Mouse (Mus musculus) midbrain, embryonic 12.5 days (tissue): ENCODE data around the gene Gm9774. TPM values are rescaled to one million over a fixed set of nuclear protein-coding genes. Genes with fewer than 3 reads are reported as not detected.

ENCODE experiments used
- ATAC-seq: fragments of 200-750 bp; cut with Nextera tagmentation; 2 replicates; pipeline ENCODE4 v1.8.0; 2017; ENCODE audit warnings: low read depth, moderate TSS enrichment, moderate library complexity; ENCODE audit not compliant: low FRiP score
- H3K27ac ChIP-seq: fragments of 300-500 bp; sonication (generic); replicated peaks from 2 replicates; pipeline ENCODE4 v1.5.1; 2016; ENCODE audit warnings: mild to moderate bottlenecking
- H3K27me3 ChIP-seq: fragments of 300-500 bp; sonication (generic); 2 replicates; pipeline ENCODE4 v1.6.1; 2016; ENCODE audit warnings: mild to moderate bottlenecking
- H3K36me3 ChIP-seq: fragments of 300-500 bp; sonication (generic); 2 replicates; pipeline ENCODE4 v1.6.1; 2016
- H3K4me1 ChIP-seq: fragments of 300-500 bp; sonication (generic); 2 replicates; pipeline ENCODE4 v1.6.1; 2016
- H3K4me2 ChIP-seq: fragments of 300-500 bp; sonication (generic); replicated peaks from 2 replicates; pipeline ENCODE4 v1.6.1; 2016; ENCODE audit warnings: mild to moderate bottlenecking, moderate library complexity
- H3K4me3 ChIP-seq: fragments of 300-500 bp; sonication (generic); 2 replicates; pipeline ENCODE4 v1.5.1; 2016; ENCODE audit warnings: mild to moderate bottlenecking
- H3K9ac ChIP-seq: fragments of 300-500 bp; sonication (generic); replicated peaks from 2 replicates; pipeline ENCODE4 v1.6.1; 2016; ENCODE audit warnings: mild to moderate bottlenecking, moderate library complexity
- H3K9me3 ChIP-seq: fragments of 300-500 bp; sonication (generic); 2 replicates; pipeline ENCODE4 v1.6.1; 2016; ENCODE audit warnings: mild to moderate bottlenecking
- WGBS: fragments of 180-500 bp; shearing (Covaris S2); methylation state at CpG from one replicate; pipeline ENCODE4 v1.1.7; 2016; 5-methylcytosine and 5-hydroxymethylcytosine counted together
- polyA plus RNA-seq: library from polyadenylated mRNA; unstranded; fragments of >200 nt; fragmentation: Nextera tagmentation; extraction: Ambion mirVana; gene quantifications from 2 replicates; pipeline ENCODE4 v1.2.1, GENCODE M21; 2016

Gene Gm9774
- 6.6 and 9.2 TPM in 2 replicates for polyA plus RNA-seq

- Histone ChIP-seq H3K4me2 (no peak within 1 kb of the TSS), H3K27ac (no peak within 1 kb of the TSS), H3K27me3 (no peaks in the 10 kb centered on the region), H3K9ac (no peak within 1 kb of the TSS), H3K36me3 (no peaks in the 10 kb centered on the region), H3K9me3 (no peaks in the 10 kb centered on the region), H3K4me1 (no peaks in the 10 kb centered on the region), H3K4me3 (no peak within 1 kb of the TSS)
- WGBS: 94% methylated on average over 6 of the region's 6 CpGs
- ATAC-seq: no peak
These were observed at the start of gene Gm9774 for GRCm38 (mm10) chr3:92429323-92429722. Gene Gm9774, minus strand, starts transcription at chr3:92429423.

GRCm38 (mm10) chr3:92470111-92470510 lies 40.9 kb upstream of the Gm9774 start:
- no peak overlapping the region for H3K4me2 ChIP-seq
- no peak for ATAC-seq
- no peak overlapping the region for H3K9ac ChIP-seq

DNA sequence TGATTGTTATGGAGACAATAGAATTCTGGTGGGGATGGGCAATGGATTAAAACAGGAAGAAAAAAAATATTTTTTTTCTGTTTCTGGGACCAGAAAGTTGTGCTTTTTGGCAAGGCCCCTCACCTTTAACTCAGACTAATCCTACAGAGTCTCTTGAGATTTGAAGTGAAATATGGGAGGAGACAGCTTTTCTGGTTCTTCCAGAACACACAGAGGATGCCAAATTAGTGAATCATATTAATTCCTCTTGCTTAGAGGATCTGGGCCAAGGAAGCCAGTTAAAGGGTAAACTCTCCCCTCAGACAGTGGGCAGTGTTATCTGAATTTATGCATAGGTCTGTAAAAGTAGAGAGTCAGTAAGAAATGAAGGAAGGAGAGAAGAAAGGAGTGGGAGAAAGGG lies 38.2 kb upstream of the Gm9774 start:
- Histone ChIP-seq H3K9me3 (no peaks in the 10 kb centered on the region), H3K27ac (no peak overlapping the region), H3K9ac (no peak overlapping the region), H3K4me2 (no peak overlapping the region), H3K4me3 (no peak overlapping the region), H3K27me3 (no peaks in the 10 kb centered on the region), H3K36me3 (no peaks in the 10 kb centered on the region), H3K4me1 (no peaks in the 10 kb centered on the region)
- no peak for ATAC-seq

More at GRCm38 (mm10) chr3:92470111-92470510, 40.9 kb upstream of the Gm9774 start:
- Histone ChIP-seq H3K27ac (no peak overlapping the region), H3K9me3 (no peaks in the 10 kb centered on the region), H3K36me3 (no peaks in the 10 kb centered on the region), H3K4me3 (no peak overlapping the region), H3K27me3 (no peaks in the 10 kb centered on the region), H3K4me1 (no peaks in the 10 kb centered on the region)
- WGBS: 85% methylated on average over 2 of the region's 2 CpGs

- Histone ChIP-seq H3K4me2 (no peak overlapping the region), H3K9ac (no peak overlapping the region), H3K27ac (no peak overlapping the region), H3K36me3 (no peaks in the 10 kb centered on the region), H3K4me3 (no peak overlapping the region), H3K4me1 (no peaks in the 10 kb centered on the region), H3K9me3 (no peaks in the 10 kb centered on the region), H3K27me3 (no peaks in the 10 kb centered on the region)
- 88% methylated on average over 1 of the region's 1 CpGs for WGBS
- no peak for ATAC-seq
These were observed 37.4 kb upstream of the Gm9774 start for GRCm38 (mm10) chr3:92466576-92466975.

DNA sequence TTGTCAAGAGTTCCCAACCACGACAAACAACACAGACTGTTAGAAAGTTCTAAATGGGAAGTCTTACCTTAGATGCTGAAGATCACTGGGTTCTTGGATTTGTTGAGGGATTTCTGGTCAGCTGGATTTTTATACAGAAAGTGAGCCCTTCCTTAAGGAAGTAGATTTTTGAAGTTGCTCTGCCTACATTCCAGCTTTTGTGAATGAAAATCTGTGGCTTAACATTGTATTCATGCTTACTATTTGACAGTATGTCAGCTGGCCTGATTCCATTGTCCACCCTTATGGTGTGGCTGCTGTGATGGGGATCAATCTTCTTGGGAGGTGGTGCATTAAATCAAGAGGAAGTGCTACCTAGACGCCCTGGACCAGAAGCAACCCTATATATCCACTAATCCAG lies 29.4 kb upstream of the Gm9774 start, which contains the start of gene Sprr3:
Gene Sprr3, minus strand, starts transcription at position 101 of the 400 bp plus-strand sequence.
- WGBS: 71% methylated on average over 2 of the region's 2 CpGs

GRCm38 (mm10) chr3:92455151-92455550 lies 25.9 kb upstream of the Gm9774 start:
- no peaks in the 10 kb centered on the region for H3K9me3 ChIP-seq
- 86% methylated on average over 5 of the region's 5 CpGs for WGBS
- H3K27ac ChIP-seq: no peak overlapping the region
- no peak overlapping the region for H3K4me3 ChIP-seq
- H3K36me3 ChIP-seq: no peaks in the 10 kb centered on the region
- no peak overlapping the region for H3K9ac ChIP-seq
- no peaks in the 10 kb centered on the region for H3K27me3 ChIP-seq
- no peaks in the 10 kb centered on the region for H3K4me1 ChIP-seq
- H3K4me2 ChIP-seq: no peak overlapping the region
- no peak for ATAC-seq

More for the DNA sequence above, 29.4 kb upstream of the Gm9774 start, which contains the start of gene Sprr3:
- Histone ChIP-seq H3K9me3 (no peaks in the 10 kb centered on the region), H3K4me1 (no peaks in the 10 kb centered on the region), H3K4me2 (no peak within 1 kb of the TSS), H3K36me3 (no peaks in the 10 kb centered on the region), H3K27ac (no peak within 1 kb of the TSS), H3K4me3 (no peak within 1 kb of the TSS), H3K27me3 (no peaks in the 10 kb centered on the region), H3K9ac (no peak within 1 kb of the TSS)
- no peak for ATAC-seq

DNA sequence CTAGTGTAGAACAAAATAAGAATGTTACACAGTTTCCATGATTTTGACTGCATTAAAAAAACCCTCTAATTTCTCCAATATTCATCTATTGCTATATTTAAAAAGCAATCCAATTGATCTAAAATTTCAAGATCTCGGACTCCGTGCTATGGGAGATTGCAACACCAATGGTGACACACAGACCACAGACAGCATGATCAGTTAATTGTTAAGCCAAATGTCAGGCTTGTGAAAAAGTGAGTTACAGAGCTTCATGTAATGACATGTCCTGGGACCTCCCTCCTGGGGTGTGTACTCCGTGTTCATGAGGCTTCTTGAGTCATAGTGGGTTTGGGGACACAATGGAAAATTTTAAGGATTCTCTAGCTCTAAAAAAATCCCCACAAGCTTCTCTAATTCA lies 11.0 kb upstream of the Gm9774 start:
- ATAC-seq: no peak
- Histone ChIP-seq H3K27me3 (no peaks in the 10 kb centered on the region), H3K36me3 (no peaks in the 10 kb centered on the region), H3K27ac (no peak overlapping the region), H3K9ac (no peak overlapping the region), H3K4me3 (no peak overlapping the region), H3K9me3 (no peaks in the 10 kb centered on the region), H3K4me2 (no peak overlapping the region), H3K4me1 (no peaks in the 10 kb centered on the region)
- 93% methylated on average over 3 of the region's 3 CpGs for WGBS

GRCm38 (mm10) chr3:92438689-92439088 lies 9.5 kb upstream of the Gm9774 start, which contains the start of gene Sprr1b:
Gene Sprr1b, minus strand, starts transcription at chr3:92438789.
- ATAC-seq: no peak
- Histone ChIP-seq H3K27ac (no peak within 1 kb of the TSS), H3K36me3 (no peaks in the 10 kb centered on the region), H3K9ac (no peak within 1 kb of the TSS), H3K9me3 (no peaks in the 10 kb centered on the region), H3K27me3 (no peaks in the 10 kb centered on the region), H3K4me2 (no peak within 1 kb of the TSS), H3K4me3 (no peak within 1 kb of the TSS), H3K4me1 (no peaks in the 10 kb centered on the region)
- 97% methylated on average over 3 of the region's 3 CpGs for WGBS

- H3K27me3 ChIP-seq: no peaks in the 10 kb centered on the region
- H3K9me3 ChIP-seq: no peaks in the 10 kb centered on the region
- 94% methylated on average over 2 of the region's 2 CpGs for WGBS
- ATAC-seq: no peak
- H3K4me1 ChIP-seq: no peaks in the 10 kb centered on the region
- no peak within 1 kb of the TSS for H3K27ac ChIP-seq
- H3K36me3 ChIP-seq: no peaks in the 10 kb centered on the region
- no peak within 1 kb of the TSS for H3K4me2 ChIP-seq
- no peak within 1 kb of the TSS for H3K4me3 ChIP-seq
- no peak within 1 kb of the TSS for H3K9ac ChIP-seq
These were observed 3.1 kb upstream of the Gm9774 start, which contains the start of gene Sprr2k for GRCm38 (mm10) chr3:92432282-92432681. Gene Sprr2k, plus strand, starts transcription at chr3:92432582.

GRCm38 (mm10) chr3:92417782-92418181 lies 11.4 kb downstream of the Gm9774 start, which contains the start of gene Sprr2j-ps:
Gene Sprr2j-ps, plus strand, starts transcription at chr3:92418082.
- Histone ChIP-seq H3K4me1 (no peaks in the 10 kb centered on the region), H3K27ac (no peak within 1 kb of the TSS), H3K4me3 (no peak within 1 kb of the TSS), H3K4me2 (no peak within 1 kb of the TSS), H3K27me3 (no peaks in the 10 kb centered on the region), H3K9me3 (no peaks in the 10 kb centered on the region), H3K36me3 (no peaks in the 10 kb centered on the region), H3K9ac (no peak within 1 kb of the TSS)
- WGBS: 90% methylated on average over 2 of the region's 2 CpGs
- no peak for ATAC-seq

GRCm38 (mm10) chr3:92407691-92408090 lies 21.5 kb downstream of the Gm9774 start, which contains the start of gene Sprr2i:
Gene Sprr2i, plus strand, starts transcription at chr3:92407991.
- no peak within 1 kb of the TSS for H3K27ac ChIP-seq
- H3K27me3 ChIP-seq: no peaks in the 10 kb centered on the region
- no peaks in the 10 kb centered on the region for H3K9me3 ChIP-seq
- no peak for ATAC-seq
- 92% methylated on average over 2 of the region's 2 CpGs for whole genome bisulfite sequencing
- no peak within 1 kb of the TSS for H3K4me3 ChIP-seq
- no peak within 1 kb of the TSS for H3K4me2 ChIP-seq
- no peak within 1 kb of the TSS for H3K9ac ChIP-seq
- H3K36me3 ChIP-seq: no peaks in the 10 kb centered on the region
- H3K4me1 ChIP-seq: no peaks in the 10 kb centered on the region

- Histone ChIP-seq H3K36me3 (no peaks in the 10 kb centered on the region), H3K4me3 (no peak overlapping the region), H3K4me1 (no peaks in the 10 kb centered on the region), H3K9ac (no peak overlapping the region), H3K27me3 (no peaks in the 10 kb centered on the region), H3K27ac (no peak overlapping the region), H3K4me2 (no peak overlapping the region), H3K9me3 (no peaks in the 10 kb centered on the region)
- 55% methylated on average over 1 of the region's 1 CpGs for WGBS
- ATAC-seq: no peak
These were observed 34.9 kb downstream of the Gm9774 start for GRCm38 (mm10) chr3:92394301-92394700.

- Histone ChIP-seq H3K9ac (no peak within 1 kb of the TSS), H3K4me1 (no peaks in the 10 kb centered on the region), H3K4me2 (no peak within 1 kb of the TSS), H3K9me3 (no peaks in the 10 kb centered on the region), H3K27ac (no peak within 1 kb of the TSS), H3K4me3 (no peak within 1 kb of the TSS), H3K36me3 (no peaks in the 10 kb centered on the region), H3K27me3 (no peaks in the 10 kb centered on the region)
- 71% methylated on average over 1 of the region's 1 CpGs for WGBS
- no peak for ATAC-seq
These were observed 43.8 kb downstream of the Gm9774 start, which contains the start of gene Sprr2h for GRCm38 (mm10) chr3:92385385-92385784. Gene Sprr2h, plus strand, starts transcription at chr3:92385685.
